ENCODE assay signal across 8 mouse cellular contexts in genomic region chr9:40717182-40717874, GRCm38 (mm10). TPM values are rescaled to one million over a fixed set of nuclear protein-coding genes. Genes with fewer than 3 reads are reported as not detected.
A peak's percentile ranks its signal among the peaks of the same experiment; 100 is the strongest.
DNase-seq lines count a peak whose midpoint lies in the region; ATAC-seq lines count a peak whose summit lies in the region.

No protein-coding gene starts in this region.

- no peak overlapping the region for H3K4me3 ChIP-seq in heart, embryonic 16.5 days (ENCODE audit: low read length)

- peak; percentile 68; the same call in 1 of the 2 replicates for ATAC-seq in cerebellum, adult (ENCODE audit: insufficient number of reproducible peaks, low FRiP score, low TSS enrichment)
- ATAC-seq in heart, embryonic 16.5 days (replicated peaks; ENCODE audit: extremely low read depth, insufficient read depth, low FRiP score), result no peak
- no peak for ATAC-seq in activated CD4-positive, CD25-positive, alpha-beta regulatory T cell, adult 4 months

- no peak overlapping the region for H3K9ac ChIP-seq in heart, embryonic 16.5 days (ENCODE audit: low read length)

- H3K4me2 ChIP-seq in heart, embryonic 16.5 days (ENCODE audit: low read depth, low read length), result peak overlapping the region; percentile 27

- no peaks in the 10 kb centered on the region for H3K36me3 ChIP-seq in heart, embryonic 16.5 days (ENCODE audit: control insufficient read depth, insufficient read depth)

- H3K27me3 ChIP-seq in heart, embryonic 16.5 days (ENCODE audit: control insufficient read depth, insufficient read depth, low read length), result no peaks in the 10 kb centered on the region

- no peaks in the 10 kb centered on the region for H3K4me1 ChIP-seq in heart, embryonic 16.5 days (ENCODE audit: control insufficient read depth, insufficient read depth, low read length)

- H3K27ac ChIP-seq in heart, embryonic 16.5 days (ENCODE audit: low read length), result no peak overlapping the region

- no peak for DNase-seq in cerebellum, postnatal 4 days (ENCODE audit: low spot score in 2 of 2)
- DNase-seq in brain, adult 2 months (ENCODE audit: low read depth, low spot score), result peak; percentile 88
- DNase-seq in layer of hippocampus, adult 9-11 months, result peak; percentile 58
- no peak for DNase-seq in adrenal gland, postnatal 4 days (ENCODE audit: low spot score in 2 of 2)
- no peak for DNase-seq in spleen, adult 18-20 months

- 58% methylated on average over 18 of the region's 18 CpGs for WGBS in heart, embryonic 16.5 days

- H3K9me3 ChIP-seq in heart, embryonic 16.5 days (replicated peaks; ENCODE audit: control insufficient read depth, low read length), result no peaks in the 10 kb centered on the region

RNA-seq across cellular contexts. Expression of gene Clmp, which starts 31.6 kb away (rescaled TPM):
- 7.4 and 7.7 TPM in 2 replicates for polyA plus RNA-seq in heart, embryonic 16.5 days (2015; fragmentation: Nextera tagmentation; extraction: Ambion mirVana)
- 10 to 100 TPM; 13.0 to 16.6 TPM for total RNA-seq in adrenal gland, postnatal 4 days (2021)
- under 1 TPM in 1 of 2 experiments, not detected in 1; 0.19 TPM for polyA plus RNA-seq in activated CD4-positive, CD25-positive, alpha-beta regulatory T cell, adult 4 months (2017; shearing (Covaris generic))

RNA-seq across cellular contexts. Expression of gene Gm21915, which starts 46.9 kb away (rescaled TPM):
- polyA plus RNA-seq in heart, embryonic 16.5 days (2015; fragmentation: Nextera tagmentation; extraction: Ambion mirVana), result not detected in 2 replicates
- not detected for total RNA-seq in adrenal gland, postnatal 4 days (2021)
- polyA plus RNA-seq in activated CD4-positive, CD25-positive, alpha-beta regulatory T cell, adult 4 months (2017; shearing (Covaris generic)), result not detected

Comparison
In these comparisons a context has a peak if more than half of its experiments do, and no peak if none do; other contexts are left out.
1. DNase-seq: peak in brain, adult 2 months (single experiment) and layer of hippocampus, adult 9-11 months (single experiment); none in cerebellum, postnatal 4 days (0 of 2), adrenal gland, postnatal 4 days (0 of 2) and spleen, adult 18-20 months (0 of 2).